Mouse (Mus musculus) testis, postnatal 14 days (tissue): Measurements from ENCODE around the gene Cyp2b9.
"Not testable (repeated sequence)": the region's sequence is repeated elsewhere in the genome, so short reads cannot be mapped to it uniquely, and the experiment has no call there.

Source experiments
- DNase-seq: peaks from one replicate; pipeline ENCODE4 v3.0.0; 2021; ENCODE audit warnings: low spot score

Gene Cyp2b9

GRCm38 (mm10) chr7:26173111-26173510 lies at the start of gene Cyp2b9:
Gene Cyp2b9, plus strand, starts transcription at chr7:26173411.
- not testable (repeated sequence) for DNase-seq

GRCm38 (mm10) chr7:26139623-26140022 lies 33.6 kb upstream of the Cyp2b9 start:
- not testable (repeated sequence) for DNase-seq

DNA sequence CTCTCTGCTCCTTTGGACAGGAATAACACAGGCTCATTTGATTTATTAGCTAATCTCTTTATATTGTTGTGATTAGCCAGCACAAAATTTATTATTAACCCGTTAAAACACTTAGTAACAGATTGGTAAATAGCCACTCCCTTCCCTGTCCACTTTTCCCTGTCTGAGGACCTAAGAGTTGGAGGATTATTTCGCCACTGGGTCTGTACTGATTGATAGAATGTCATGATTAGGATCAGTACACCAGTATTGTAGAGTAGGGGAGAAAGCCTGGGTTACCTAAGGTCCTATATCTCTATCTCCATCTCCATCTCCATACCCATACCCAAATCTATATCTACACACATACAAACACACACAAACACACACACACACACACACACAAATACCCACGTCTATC lies 29.6 kb upstream of the Cyp2b9 start:
- DNase-seq = not testable (repeated sequence)

DNA sequence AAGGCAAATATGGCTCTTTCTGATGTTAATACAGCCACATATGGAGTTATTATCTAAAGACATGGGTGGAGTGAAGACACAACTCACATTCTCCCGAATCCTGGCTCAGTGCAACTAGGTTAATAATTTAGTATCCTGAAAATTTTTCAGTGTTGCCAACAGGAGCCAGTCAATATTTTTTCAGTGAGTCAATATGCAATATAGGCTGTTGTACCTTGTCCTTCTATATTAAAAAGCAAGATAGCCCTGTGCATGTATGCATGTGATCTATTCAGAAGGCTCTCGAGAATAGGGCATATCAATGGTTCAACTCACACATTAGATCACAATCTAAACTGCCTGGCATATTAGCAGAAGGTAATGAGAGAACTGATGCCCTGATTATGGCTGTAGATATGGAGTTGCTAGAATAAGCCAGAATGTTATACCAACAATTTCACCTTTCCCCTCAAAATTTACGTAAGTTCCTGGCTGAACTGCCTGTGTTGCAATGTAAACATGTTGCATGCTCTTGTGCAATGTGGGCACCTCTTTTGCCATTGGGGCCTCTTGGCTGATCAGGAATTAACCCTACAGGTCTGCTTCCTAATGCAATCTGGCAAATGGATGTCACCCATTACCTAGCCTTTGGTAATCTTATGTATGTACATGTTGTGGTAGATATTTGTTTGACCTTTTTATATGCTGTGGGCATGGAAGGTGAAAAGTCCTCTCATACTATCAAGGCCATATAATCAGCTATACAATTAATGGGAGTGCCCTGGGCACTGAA lies 4.3 kb upstream of the Cyp2b9 start:
- not testable (repeated sequence) for DNase-seq

GRCm38 (mm10) chr7:26201083-26201482 lies 27.9 kb downstream of the Cyp2b9 start:
- DNase-seq = no peak

DNA sequence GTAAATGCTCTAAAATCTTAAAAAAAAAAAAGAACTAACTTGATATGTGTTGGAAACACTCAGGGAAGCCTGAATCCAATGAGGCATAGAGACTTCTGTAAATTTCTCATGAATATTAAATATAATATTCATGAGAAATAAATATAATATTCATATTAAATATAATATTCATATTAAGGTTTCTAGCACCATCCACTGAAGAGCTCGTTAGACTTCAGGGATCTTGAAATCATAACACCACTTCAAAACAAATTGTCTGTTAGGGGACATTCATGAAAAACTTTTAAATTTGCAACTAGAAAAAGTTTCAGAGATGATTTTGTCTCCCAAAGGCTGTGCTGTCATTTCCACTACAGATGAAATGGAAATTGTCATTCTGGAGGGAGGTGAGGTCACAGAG lies 86.8 kb downstream of the Cyp2b9 start, which contains the start of gene Vmn1r184:
Vmn1r184 (plus strand) TSS at position 301 of the 400 bp plus-strand sequence.
- DNase-seq = not testable (repeated sequence)
